Mouse (Mus musculus) macrophage (primary cell): ENCODE data around the gene Zfp668. TPM values are rescaled to one million over a fixed set of nuclear protein-coding genes. Genes with fewer than 3 reads are reported as not detected.

Source experiments
- H3K27ac ChIP-seq: fragments of 350-480 bp; formaldehyde crosslinking; 2 replicates; pipeline ENCODE4 v1.9.0; 2021
- H3K36me3 ChIP-seq: fragments of 350-480 bp; formaldehyde crosslinking; 2 replicates; pipeline ENCODE4 v1.9.0; 2021; ENCODE audit errors: inconsistent target
- H3K4me3 ChIP-seq: fragments of 350-480 bp; formaldehyde crosslinking; 2 replicates; pipeline ENCODE4 v1.9.0; 2021; ENCODE audit errors: inconsistent target
- H3K79me2 ChIP-seq: fragments of 350-480 bp; formaldehyde crosslinking; 2 replicates; pipeline ENCODE4 v1.9.0; 2021; ENCODE audit errors: inconsistent target
- WGBS: methylation state at CpG from one replicate; pipeline ENCODE4 v1.1.7; 2026; ENCODE audit warnings: inconsistent platforms; ENCODE audit not compliant: missing documents; 5-methylcytosine and 5-hydroxymethylcytosine counted together
- polyA plus RNA-seq: library from polyadenylated mRNA; stranded (reverse); fragments of 250-400 nt; gene quantifications from 3 replicates; pipeline ENCODE4 v1.2.4, GENCODE M21; 2018; ENCODE audit warnings: inconsistent platforms

Zfp668 gene
- polyA plus RNA-seq, 1 experiment from 2014 or later, result 3.2 TPM

- no peak overlapping the region for H3K4me3 ChIP-seq
- H3K27ac ChIP-seq, result no peak overlapping the region
- 45% methylated on average over 15 of the region's 15 CpGs for WGBS
These were observed 60.4 kb downstream of the Zfp668 start for GRCm38 (mm10) chr7:127815954-127816821.

DNA sequence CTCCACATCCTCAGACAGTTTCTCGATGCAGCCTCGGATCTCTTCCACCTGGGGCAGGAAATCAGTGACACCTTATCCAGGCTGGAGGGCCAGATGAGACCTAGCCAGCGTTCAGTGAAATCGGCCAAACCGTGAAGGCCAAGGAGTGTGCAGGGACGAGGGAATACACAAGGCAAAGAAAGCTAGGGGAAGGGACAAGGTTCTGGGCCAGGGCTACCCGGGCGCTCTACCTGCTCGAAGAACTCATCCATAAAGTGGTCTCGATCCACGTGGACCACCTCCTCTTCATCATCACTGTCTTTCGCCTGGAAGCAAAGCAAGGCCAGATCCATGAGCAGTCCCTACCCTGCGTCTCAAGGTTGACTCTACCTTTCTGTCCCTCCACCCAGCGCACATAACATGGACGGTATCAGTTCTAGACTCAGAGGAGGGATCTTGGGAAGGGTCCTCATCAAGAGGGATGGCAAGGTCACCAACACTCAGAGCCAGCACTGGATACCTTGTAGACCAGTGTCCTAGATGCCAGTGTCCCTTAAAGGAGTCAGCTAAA is 61.4 kb downstream of the Zfp668 start:
- Histone ChIP-seq H3K36me3 (no peaks in the 10 kb centered on the region), H3K27ac (no peak overlapping the region), H3K79me2 (no peaks in the 10 kb centered on the region), H3K4me3 (no peak overlapping the region)
- 92% methylated on average over 14 of the region's 15 CpGs for WGBS

More at GRCm38 (mm10) chr7:127815954-127816821, 60.4 kb downstream of the Zfp668 start:
- Histone ChIP-seq H3K36me3 (no peaks in the 10 kb centered on the region), H3K79me2 (no peaks in the 10 kb centered on the region)

DNA sequence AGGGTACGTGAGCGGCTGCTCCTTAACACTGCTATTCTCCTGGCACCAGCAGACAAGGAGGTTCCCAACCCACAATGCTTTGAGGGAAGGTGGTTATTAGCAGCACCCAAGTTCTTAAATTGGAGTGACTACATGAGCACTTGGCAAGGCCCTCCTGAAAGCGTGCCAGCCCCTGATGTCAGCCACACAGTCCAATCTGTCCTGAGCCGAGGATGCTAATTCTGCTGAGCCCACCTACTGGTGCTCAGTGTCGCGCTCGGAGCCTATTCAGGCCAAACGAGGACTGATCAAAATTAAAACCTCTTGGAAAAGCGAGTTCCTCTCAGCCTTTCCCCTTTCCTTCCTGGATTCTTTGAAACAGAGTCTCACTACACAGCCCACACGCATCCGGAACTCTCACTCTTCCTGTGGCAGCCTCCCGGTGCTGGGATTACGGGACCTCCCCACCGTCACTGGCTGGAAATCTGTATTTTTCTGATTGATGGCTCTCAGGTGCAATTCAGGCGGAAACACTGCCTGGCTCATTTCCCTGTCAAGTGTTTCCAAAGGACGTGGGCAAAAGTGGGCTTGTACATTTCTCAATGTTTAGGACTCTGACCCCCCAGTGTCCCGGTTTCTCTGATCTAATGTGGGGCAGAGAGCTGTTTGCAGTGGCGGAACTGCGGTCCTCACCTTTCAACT is 62.2 kb downstream of the Zfp668 start:
- Histone ChIP-seq H3K27ac (no peak overlapping the region), H3K36me3 (no peaks in the 10 kb centered on the region), H3K4me3 (no peak overlapping the region), H3K79me2 (no peaks in the 10 kb centered on the region)
- WGBS, result 95% methylated on average over 19 of the region's 19 CpGs

DNA sequence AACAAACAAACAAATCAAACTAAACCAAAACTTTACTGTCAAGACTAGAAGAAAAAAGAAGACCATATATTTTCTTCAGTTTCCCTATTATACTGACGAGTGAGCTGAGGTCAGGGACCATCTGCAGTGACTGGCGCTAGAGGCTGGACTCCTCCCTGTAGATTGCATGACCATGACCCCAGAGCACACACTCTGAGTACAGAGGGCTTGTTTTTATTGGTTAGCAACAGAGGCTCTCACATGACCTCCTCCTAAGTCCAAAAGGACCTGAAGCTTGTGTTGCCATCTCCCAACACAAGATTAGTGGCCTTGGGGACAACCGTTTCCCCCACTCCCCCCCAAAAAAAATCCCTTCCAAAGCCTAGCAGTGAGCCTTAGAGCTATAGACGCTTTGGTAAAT is 62.8 kb downstream of the Zfp668 start:
- no peak overlapping the region for H3K4me3 ChIP-seq
- 88% methylated on average over 4 of the region's 4 CpGs for WGBS
- H3K27ac ChIP-seq, result no peak overlapping the region
- no peaks in the 10 kb centered on the region for H3K36me3 ChIP-seq
- H3K79me2 ChIP-seq, result no peaks in the 10 kb centered on the region

Other genes with a start within 250 kb of the Zfp668 start
- gene Bcl7c, start 167.9 kb downstream of the Zfp668 start, polyA plus RNA-seq, result 16.0 to 37.5 TPM (median 23.3 TPM) in 3 replicates
- gene Ctf1, start 164.1 kb downstream of the Zfp668 start, polyA plus RNA-seq, result not detected in 3 replicates
- gene Ctf2, start 144.7 kb downstream of the Zfp668 start, polyA plus RNA-seq, result not detected in 3 replicates
- gene Fbxl19, start 132.3 kb downstream of the Zfp668 start, polyA plus RNA-seq, result 4.9 to 11.8 TPM (median 5.8 TPM) in 3 replicates
- gene Orai3, start 107.0 kb downstream of the Zfp668 start, polyA plus RNA-seq, result 31.3 to 38.6 TPM (median 33.4 TPM) in 3 replicates
- gene Setd1a, start 100.2 kb downstream of the Zfp668 start, polyA plus RNA-seq, result 11.6 to 14.1 TPM (median 12.7 TPM) in 3 replicates
- gene Gm49388, start 91.2 kb downstream of the Zfp668 start, polyA plus RNA-seq, result 0.49 to 3.2 TPM (median 0.57 TPM) in 3 replicates
- 14.9 to 55.1 TPM (median 55.0 TPM) in 3 replicates for gene Hsd3b7, start 76.2 kb downstream of the Zfp668 start, polyA plus RNA-seq
- 150 to 165 TPM (median 155 TPM) in 3 replicates for gene Stx4a, start 52.5 kb downstream of the Zfp668 start, polyA plus RNA-seq
- gene Stx1b, start 52.3 kb downstream of the Zfp668 start, polyA plus RNA-seq, result 0.05 to 0.09 TPM in 2 of 3 replicates, not detected in the other
- 14.9 to 18.4 TPM (median 16.3 TPM) in 3 replicates for gene Zfp646, start 607 bp downstream of the Zfp668 start, polyA plus RNA-seq
- gene Prss53, start 14.1 kb upstream of the Zfp668 start, polyA plus RNA-seq, result 0.13 TPM in 1 of 3 replicates, not detected in the others
- gene Gm21974, start 18.6 kb upstream of the Zfp668 start, polyA plus RNA-seq, result not detected in 3 replicates
- 38.2 to 42.7 TPM (median 41.1 TPM) in 3 replicates for gene Vkorc1, start 18.8 kb upstream of the Zfp668 start, polyA plus RNA-seq
- gene Bckdk, start 27.3 kb upstream of the Zfp668 start, polyA plus RNA-seq, result 30.8 to 48.5 TPM (median 38.0 TPM) in 3 replicates
- 10.6 to 18.6 TPM (median 16.3 TPM) in 3 replicates for gene Kat8, start 35.7 kb upstream of the Zfp668 start, polyA plus RNA-seq
- not detected in 3 replicates for gene Prss8, start 53.3 kb upstream of the Zfp668 start, polyA plus RNA-seq
- gene Prss36, start 69.9 kb upstream of the Zfp668 start, polyA plus RNA-seq, result 1.0 to 1.7 TPM (median 1.2 TPM) in 3 replicates
- 187 to 395 TPM (median 346 TPM) in 3 replicates for gene Fus, start 90.6 kb upstream of the Zfp668 start, polyA plus RNA-seq
- gene Pycard, start 117.0 kb upstream of the Zfp668 start, polyA plus RNA-seq, result 19.6 to 111 TPM (median 82.3 TPM) in 3 replicates
- gene Trim72, start 127.1 kb upstream of the Zfp668 start, polyA plus RNA-seq, result not detected in 3 replicates
- 101 to 216 TPM (median 128 TPM) in 3 replicates for gene Itgam, start 185.8 kb upstream of the Zfp668 start, polyA plus RNA-seq
- 1.0 to 2.2 TPM (median 1.6 TPM) in 3 replicates for gene Gm49368, start 185.9 kb upstream of the Zfp668 start, polyA plus RNA-seq